Mouse (Mus musculus) liver, adult 2 months (tissue): Measurements from ENCODE around the gene Senp5. TPM values are rescaled to one million over a fixed set of nuclear protein-coding genes. Genes with fewer than 3 reads are reported as not detected.
A peak's percentile ranks its signal among the peaks of the same experiment; 100 is the strongest.
"Not testable (repeated sequence)": the region's sequence is repeated elsewhere in the genome, so short reads cannot be mapped to it uniquely, and the experiment has no call there.

Experiments used
- DNase-seq: peaks from one replicate; pipeline ENCODE4 v3.0.0-alpha.2; 2011; ENCODE audit warnings: low read depth, low spot score; ENCODE audit errors: extremely low read depth
- H3K27ac ChIP-seq: fragments of 200-500 bp; replicated peaks from 2 replicates; pipeline ENCODE4 v1.5.1; 2012; ENCODE audit warnings: low read depth, mild to moderate bottlenecking, control low read depth, inconsistent platforms, low read length; ENCODE audit not compliant: insufficient read depth
- H3K27me3 ChIP-seq: fragments of 200-500 bp; 2 replicates; pipeline ENCODE4 v1.6.1; 2012; ENCODE audit warnings: mild to moderate bottlenecking, moderate library complexity, low read length, inconsistent platforms; ENCODE audit not compliant: control insufficient read depth, insufficient read depth
- H3K36me3 ChIP-seq: fragments of 200-500 bp; 2 replicates; pipeline ENCODE4 v1.6.1; 2012; ENCODE audit warnings: low read length, inconsistent platforms; ENCODE audit not compliant: control insufficient read depth, insufficient read depth
- H3K4me1 ChIP-seq: fragments of 200-500 bp; 2 replicates; pipeline ENCODE4 v1.6.1; 2011; ENCODE audit warnings: low read length; ENCODE audit not compliant: control insufficient read depth, insufficient read depth
- H3K4me3 ChIP-seq: fragments of 200-500 bp; 2 replicates; pipeline ENCODE4 v1.5.1; 2011; ENCODE audit warnings: low read depth, mild to moderate bottlenecking, control low read depth, low read length, moderate library complexity; ENCODE audit not compliant: insufficient read depth
- H3K79me2 ChIP-seq: fragments of 200-500 bp; 2 replicates; pipeline ENCODE4 v1.6.1; 2012; ENCODE audit warnings: inconsistent platforms, mild to moderate bottlenecking, low read length, moderate library complexity; ENCODE audit not compliant: control insufficient read depth, insufficient read depth
- H3K9ac ChIP-seq: fragments of 200-500 bp; 2 replicates; pipeline ENCODE4 v1.6.1; 2012; ENCODE audit warnings: low read depth, mild to moderate bottlenecking, control low read depth, inconsistent platforms, low read length
- CTCF ChIP-seq: fragments of 200-500 bp; IDR thresholded peaks from 2 replicates; pipeline ENCODE4 v1.5.1; 2011; ENCODE audit warnings: low read depth, low read length, control low read depth
- POLR2A ChIP-seq: fragments of 200-500 bp; IDR thresholded peaks from 2 replicates; pipeline ENCODE4 v1.6.1; 2011; ENCODE audit warnings: low read length, control low read depth; ENCODE audit not compliant: insufficient read depth; ENCODE audit errors: extremely low read depth
- WGBS: fragments of 180-500 bp; shearing (Covaris S2); methylation state at CpG from one replicate; pipeline ENCODE4 v1.1.7; 2018; 5-methylcytosine and 5-hydroxymethylcytosine counted together
- polyA plus RNA-seq: library from polyadenylated mRNA; depleted of rRNA; stranded (reverse); fragments of >200 nt; gene quantifications from 2 replicates; pipeline ENCODE4 v1.2.3, GENCODE M21; 2012
- total RNA-seq: library from RNA; depleted of rRNA; stranded (reverse); fragments of >200 nt; gene quantifications from 2 replicates; pipeline ENCODE4 v1.2.3, GENCODE M21; 2014

Gene Senp5
- total and polyA plus RNA-seq, 2 experiments = 3.7 to 10.8 TPM

GRCm38 (mm10) chr16:31947333-31947732 lies 55.8 kb downstream of the Senp5 start:
- 8% methylated on average over 8 of the region's 8 CpGs for WGBS
- Histone ChIP-seq H3K36me3 (no peaks in the 10 kb centered on the region), H3K4me1 (peaks cover 8% of the 10 kb centered on the region), H3K27ac (no peak overlapping the region), H3K27me3 (no peaks in the 10 kb centered on the region), H3K79me2 (peaks cover 21% of the 10 kb centered on the region; the same call in 1 of the 2 replicates), H3K9ac (peak overlapping the region; percentile 37), H3K4me3 (peak overlapping the region; percentile 95)
- TF ChIP-seq POLR2A (no peak), CTCF (no peak)
- peak; percentile 18 for DNase-seq

- not testable (repeated sequence) for H3K27me3 ChIP-seq, H3K4me3 ChIP-seq, DNase-seq, H3K4me1 ChIP-seq, H3K27ac ChIP-seq, H3K36me3 ChIP-seq, H3K9ac ChIP-seq
- H3K79me2 ChIP-seq = peaks cover 21% of the 10 kb centered on the region; the same call in 1 of the 2 replicates
- WGBS = 88% methylated on average over 6 of the region's 6 CpGs
These were observed 57.1 kb downstream of the Senp5 start for GRCm38 (mm10) chr16:31945986-31946385.

- H3K9ac ChIP-seq = no peak overlapping the region
These were observed 57.7 kb downstream of the Senp5 start for GRCm38 (mm10) chr16:31945372-31945771.

GRCm38 (mm10) chr16:31944698-31945255 lies 58.3 kb downstream of the Senp5 start:
- H3K4me3 ChIP-seq = no peak overlapping the region
- 88% methylated on average over 12 of the region's 12 CpGs for WGBS

More at GRCm38 (mm10) chr16:31945372-31945771, 57.7 kb downstream of the Senp5 start:
- 87% methylated on average over 6 of the region's 6 CpGs for WGBS
- DNase-seq = no peak
- H3K4me3 ChIP-seq = no peak overlapping the region
- no peaks in the 10 kb centered on the region for H3K27me3 ChIP-seq
- TF ChIP-seq CTCF (no peak), POLR2A (no peak)
- peaks cover 8% of the 10 kb centered on the region for H3K4me1 ChIP-seq
- H3K27ac ChIP-seq = no peak overlapping the region
- H3K36me3 ChIP-seq = no peaks in the 10 kb centered on the region
- H3K79me2 ChIP-seq = peaks cover 18% of the 10 kb centered on the region; the same call in 1 of the 2 replicates

GRCm38 (mm10) chr16:31943980-31944379 lies 59.1 kb downstream of the Senp5 start:
- Histone ChIP-seq H3K9ac (no peak overlapping the region), H3K4me1 (peaks cover 8% of the 10 kb centered on the region), H3K36me3 (no peaks in the 10 kb centered on the region), H3K79me2 (peaks cover 15% of the 10 kb centered on the region; the same call in 1 of the 2 replicates), H3K27ac (no peak overlapping the region), H3K4me3 (no peak overlapping the region), H3K27me3 (no peaks in the 10 kb centered on the region)
- WGBS = 1% methylated on average over 10 of the region's 10 CpGs
- DNase-seq = peak; percentile 38
- no peak for TF ChIP-seq POLR2A
- TF ChIP-seq CTCF = peak; percentile 88

More at GRCm38 (mm10) chr16:31944698-31945255, 58.3 kb downstream of the Senp5 start:
- Histone ChIP-seq H3K36me3 (no peaks in the 10 kb centered on the region), H3K79me2 (peaks cover 18% of the 10 kb centered on the region; the same call in 1 of the 2 replicates), H3K27me3 (no peaks in the 10 kb centered on the region), H3K9ac (no peak overlapping the region), H3K4me1 (peaks cover 8% of the 10 kb centered on the region), H3K27ac (no peak overlapping the region)
- no peak for TF ChIP-seq CTCF
- TF ChIP-seq POLR2A = no peak
- DNase-seq = no peak

GRCm38 (mm10) chr16:31940586-31940985 lies 62.5 kb downstream of the Senp5 start:
- Histone ChIP-seq H3K27ac (no peak overlapping the region), H3K79me2 (no peaks in the 10 kb centered on the region), H3K27me3 (0 out of 2 replicates have a peak, but pooled peaks cover under 1% of the 10 kb centered on the region), H3K9ac (no peak overlapping the region), H3K4me1 (no peaks in the 10 kb centered on the region), H3K36me3 (no peaks in the 10 kb centered on the region), H3K4me3 (no peak overlapping the region)
- no peak for DNase-seq
- WGBS = 68% methylated on average over 2 of the region's 2 CpGs
- TF ChIP-seq POLR2A = no peak
- TF ChIP-seq CTCF = no peak
